Mouse (Mus musculus) lung, embryonic 14.5 days (tissue): ENCODE results near the gene Cygb. TPM values are rescaled to one million over a fixed set of nuclear protein-coding genes. Genes with fewer than 3 reads are reported as not detected.
"Not testable (repeated sequence)": the region's sequence is repeated elsewhere in the genome, so short reads cannot be mapped to it uniquely, and the experiment has no call there.

Experiments
- ATAC-seq: fragments of 200-750 bp; cut with Nextera tagmentation; 2 replicates; pipeline ENCODE4 v1.8.0; 2017; ENCODE audit warnings: mild to moderate bottlenecking, moderate TSS enrichment, moderate library complexity; ENCODE audit not compliant: insufficient read depth
- DNase-seq: peaks from one replicate; pipeline ENCODE4 v3.0.0-alpha.2; 2015
- H3K27ac ChIP-seq: fragments of 300-500 bp; sonication (generic); 2 replicates; pipeline ENCODE4 v1.5.1; 2014; ENCODE audit warnings: low read depth, mild to moderate bottlenecking, moderate library complexity
- H3K27me3 ChIP-seq: fragments of 300-500 bp; sonication (generic); 2 replicates; pipeline ENCODE4 v1.6.1; 2014; ENCODE audit warnings: low read length, control low read depth; ENCODE audit not compliant: insufficient read depth
- H3K36me3 ChIP-seq: fragments of 300-500 bp; sonication (generic); 2 replicates; pipeline ENCODE4 v1.6.1; 2014; ENCODE audit warnings: control low read depth; ENCODE audit not compliant: insufficient read depth
- H3K4me1 ChIP-seq: fragments of 300-500 bp; sonication (generic); 2 replicates; pipeline ENCODE4 v1.6.1; 2014; ENCODE audit warnings: antibody characterized with exemption, control low read depth; ENCODE audit not compliant: insufficient read depth
- H3K4me2 ChIP-seq: fragments of 300-500 bp; sonication (generic); 2 replicates; pipeline ENCODE4 v1.6.1; 2014; ENCODE audit warnings: mild to moderate bottlenecking
- H3K4me3 ChIP-seq: fragments of 300-500 bp; sonication (generic); 2 replicates; pipeline ENCODE4 v1.5.1; 2014; ENCODE audit warnings: low read depth, low read length
- H3K9ac ChIP-seq: fragments of 300-500 bp; sonication (generic); 2 replicates; pipeline ENCODE4 v1.6.1; 2014
- H3K9me3 ChIP-seq: fragments of 300-500 bp; sonication (generic); 2 replicates; pipeline ENCODE4 v1.6.1; 2016; ENCODE audit warnings: low read depth, low read length, control low read depth
- CTCF ChIP-seq: IDR thresholded peaks from 2 replicates; pipeline ENCODE4 v1.5.1; 2016; ENCODE audit warnings: antibody characterized with exemption, low read depth
- WGBS: fragments of 180-500 bp; shearing (Covaris S2); extraction: QIAGEN DNeasy Blood & Tissue Kit; methylation state at CpG from one replicate; pipeline ENCODE4 v1.1.7; 2014; 5-methylcytosine and 5-hydroxymethylcytosine counted together
- polyA plus RNA-seq: library from polyadenylated mRNA; unstranded; fragments of >200 nt; fragmentation: Nextera tagmentation; extraction: Ambion mirVana; gene quantifications from 2 replicates; pipeline ENCODE4 v1.2.1, GENCODE M21; 2014

Cygb gene
- polyA plus RNA-seq, 1 experiment from 2014 or later, result 9.5 TPM

DNA sequence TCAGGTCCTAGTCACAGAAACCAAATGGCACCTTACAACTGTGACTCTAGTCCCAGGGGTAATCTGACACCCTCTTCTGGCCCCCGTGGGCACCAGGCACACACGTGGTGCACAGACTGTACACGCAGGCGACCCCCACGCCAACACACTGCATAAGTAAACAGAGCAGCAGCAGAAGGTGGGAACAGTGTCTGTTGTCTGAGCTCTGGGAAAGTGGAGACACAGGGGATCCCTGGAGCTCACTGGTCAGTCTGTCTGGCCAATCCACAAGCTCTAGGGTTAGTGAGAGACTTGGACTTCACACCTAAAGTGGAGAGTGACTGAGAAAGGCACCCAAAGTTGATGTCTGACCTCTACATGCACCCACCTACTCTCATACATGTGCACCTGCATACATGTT is 15.2 kb upstream of the Cygb start:
- 3% methylated on average over 5 of the region's 5 CpGs for WGBS

GRCm38 (mm10) chr11:116668839-116669238 is 14.7 kb upstream of the Cygb start:
- H3K9ac ChIP-seq, result no peak overlapping the region
- peaks cover 14% of the 10 kb centered on the region for H3K36me3 ChIP-seq
- DNase-seq (peak; percentile 59), ATAC-seq (no peak)
- H3K4me1 ChIP-seq, result peaks cover 10% of the 10 kb centered on the region; the same call in 1 of the 2 replicates
- H3K4me2 ChIP-seq, result no peak overlapping the region
- H3K4me3 ChIP-seq, result no peak overlapping the region
- H3K9me3 ChIP-seq, result no peaks in the 10 kb centered on the region
- WGBS, result 33% methylated on average over 7 of the region's 7 CpGs
- no peak overlapping the region for H3K27ac ChIP-seq
- H3K27me3 ChIP-seq, result no peaks in the 10 kb centered on the region
- TF ChIP-seq CTCF, result peak; percentile 38

More for the DNA sequence above, 15.2 kb upstream of the Cygb start:
- H3K9ac ChIP-seq, result no peak overlapping the region
- ATAC-seq (no peak), DNase-seq (no peak)
- peaks cover 10% of the 10 kb centered on the region; the same call in 1 of the 2 replicates for H3K4me1 ChIP-seq
- no peak overlapping the region for H3K4me3 ChIP-seq
- no peak overlapping the region for H3K4me2 ChIP-seq
- H3K27me3 ChIP-seq, result no peaks in the 10 kb centered on the region
- no peak overlapping the region for H3K27ac ChIP-seq
- H3K36me3 ChIP-seq, result peaks cover 19% of the 10 kb centered on the region
- H3K9me3 ChIP-seq, result no peaks in the 10 kb centered on the region
- TF ChIP-seq CTCF, result no peak

DNA sequence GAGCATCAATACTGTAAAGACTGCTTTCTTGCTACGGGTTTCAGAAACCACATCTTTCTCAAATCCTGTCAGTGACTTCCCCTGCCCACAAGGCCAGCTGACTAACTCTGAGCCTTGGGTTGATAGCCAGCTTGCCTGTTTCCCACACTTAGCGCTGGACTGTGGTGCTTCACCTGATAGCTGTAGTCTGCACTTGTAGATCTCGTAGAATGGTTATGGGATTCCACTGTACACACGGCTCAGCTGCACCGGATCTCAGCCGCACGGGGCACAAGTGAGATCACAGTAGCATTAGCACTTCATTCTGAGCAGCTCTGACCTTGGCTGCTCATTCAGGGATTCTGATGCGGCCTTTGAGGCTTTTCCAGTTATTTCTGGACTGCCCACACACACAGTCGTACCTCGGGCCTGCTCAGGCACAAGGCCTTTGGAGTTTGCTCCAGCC is 14.3 kb upstream of the Cygb start:
- peaks cover 9% of the 10 kb centered on the region for H3K36me3 ChIP-seq
- H3K27me3 ChIP-seq, result no peaks in the 10 kb centered on the region
- H3K9ac ChIP-seq, result no peak overlapping the region
- ATAC-seq, result no peak
- H3K27ac ChIP-seq, result 0 out of 2 replicates have a peak overlapping the region, but pooled peaks have one; percentile 42
- peaks cover 11% of the 10 kb centered on the region; the same call in 1 of the 2 replicates for H3K4me1 ChIP-seq
- no peak overlapping the region for H3K4me3 ChIP-seq
- 61% methylated on average over 10 of the region's 10 CpGs for WGBS
- no peak overlapping the region for H3K4me2 ChIP-seq
- peak; percentile 24 for DNase-seq
- no peak for TF ChIP-seq CTCF
- H3K9me3 ChIP-seq, result no peaks in the 10 kb centered on the region

GRCm38 (mm10) chr11:116667930-116668329 is 13.8 kb upstream of the Cygb start:
- Histone ChIP-seq H3K9me3 (no peaks in the 10 kb centered on the region), H3K27ac (no peak overlapping the region), H3K36me3 (peaks cover 5% of the 10 kb centered on the region), H3K4me3 (no peak overlapping the region), H3K9ac (no peak overlapping the region), H3K27me3 (no peaks in the 10 kb centered on the region), H3K4me1 (peaks cover 13% of the 10 kb centered on the region; the same call in 1 of the 2 replicates), H3K4me2 (no peak overlapping the region)
- ATAC-seq (no peak), DNase-seq (peak; percentile 24)
- no peak for TF ChIP-seq CTCF
- WGBS, result 58% methylated on average over 8 of the region's 8 CpGs

DNA sequence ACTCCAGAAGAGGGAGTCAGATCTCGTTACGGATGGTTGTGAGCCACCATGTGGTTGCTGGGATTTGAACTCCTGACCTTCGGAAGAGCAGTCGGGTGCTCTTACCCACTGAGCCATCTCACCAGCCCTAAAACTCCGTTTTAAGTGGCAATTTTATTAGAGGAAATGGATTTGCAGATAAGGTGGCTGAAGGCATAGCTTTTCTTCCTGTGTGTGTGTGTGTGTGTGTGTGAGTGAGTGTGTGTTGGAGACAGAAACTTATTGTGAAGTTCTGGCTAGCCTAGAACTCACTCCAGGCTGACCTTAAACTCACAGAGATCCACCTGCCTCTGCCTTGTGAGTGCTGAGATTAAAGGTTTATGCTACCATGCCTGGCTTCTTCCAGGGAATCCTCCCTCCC is 12.9 kb upstream of the Cygb start:
- not testable (repeated sequence) for H3K4me3 ChIP-seq, H3K4me2 ChIP-seq, H3K36me3 ChIP-seq, DNase-seq, ATAC-seq, H3K9me3 ChIP-seq, H3K27ac ChIP-seq, H3K9ac ChIP-seq, H3K27me3 ChIP-seq
- WGBS, result 84% methylated on average over 3 of the region's 5 CpGs
- H3K4me1 ChIP-seq, result peaks cover 15% of the 10 kb centered on the region; the same call in 1 of the 2 replicates

DNA sequence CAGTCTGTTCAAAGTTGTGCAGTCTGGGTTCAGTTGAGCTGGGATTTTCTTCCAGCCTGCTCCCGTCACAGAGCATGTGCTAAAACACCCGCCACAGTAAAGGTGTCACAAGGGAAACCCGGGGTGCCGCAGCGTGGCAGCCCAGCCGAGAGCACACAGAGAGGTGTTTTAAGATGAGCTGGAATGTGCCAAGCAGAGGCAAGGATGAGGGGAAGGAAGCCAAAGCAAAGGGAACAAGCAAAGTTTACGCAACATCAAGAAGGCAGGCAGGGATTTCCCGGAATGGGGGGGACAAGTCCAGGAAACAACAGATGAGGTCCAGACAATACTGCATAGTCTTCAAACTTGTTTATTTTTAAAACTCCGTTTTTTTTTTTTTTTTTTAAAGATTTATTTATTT is 12.5 kb upstream of the Cygb start:
- no peaks in the 10 kb centered on the region for H3K36me3 ChIP-seq
- 34% methylated on average over 9 of the region's 9 CpGs for WGBS
- ATAC-seq, result no peak
- peaks cover 5% of the 10 kb centered on the region; the same call in 1 of the 2 replicates for H3K27me3 ChIP-seq
- H3K27ac ChIP-seq, result no peak overlapping the region
- no peak overlapping the region for H3K9ac ChIP-seq
- TF ChIP-seq CTCF, result no peak
- no peak overlapping the region for H3K4me2 ChIP-seq
- no peaks in the 10 kb centered on the region for H3K9me3 ChIP-seq
- peak; percentile 56 for DNase-seq
- no peak overlapping the region for H3K4me3 ChIP-seq
- peaks cover 20% of the 10 kb centered on the region; the same call in 1 of the 2 replicates for H3K4me1 ChIP-seq

DNA sequence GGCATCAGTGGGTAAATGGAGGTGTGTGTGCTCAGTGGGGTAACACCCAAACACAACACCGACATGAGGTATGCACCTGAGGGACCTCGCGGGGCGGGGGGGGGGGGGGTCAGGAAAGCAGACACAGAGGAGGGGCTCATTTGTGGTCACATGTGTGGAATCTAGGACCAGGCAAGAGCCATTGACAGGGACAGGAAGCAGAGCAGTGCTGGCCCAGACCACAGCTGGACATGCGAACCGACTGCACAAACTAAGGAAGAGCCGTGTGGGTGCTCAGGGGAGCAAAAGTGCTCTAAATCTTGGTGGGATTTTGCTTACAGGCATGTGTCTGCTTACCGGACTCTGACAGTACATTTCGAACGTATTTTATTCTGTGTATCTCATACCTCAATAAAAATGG is 11.2 kb upstream of the Cygb start:
- TF ChIP-seq CTCF, result no peak
- H3K4me3 ChIP-seq, result no peak overlapping the region
- DNase-seq (no peak), ATAC-seq (no peak)
- peaks cover 5% of the 10 kb centered on the region; the same call in 1 of the 2 replicates for H3K27me3 ChIP-seq
- H3K4me1 ChIP-seq, result peaks cover 24% of the 10 kb centered on the region; the same call in 1 of the 2 replicates
- H3K27ac ChIP-seq, result no peak overlapping the region
- H3K4me2 ChIP-seq, result no peak overlapping the region
- H3K9ac ChIP-seq, result no peak overlapping the region
- H3K36me3 ChIP-seq, result no peaks in the 10 kb centered on the region
- 44% methylated on average over 10 of the region's 10 CpGs for WGBS
- H3K9me3 ChIP-seq, result no peaks in the 10 kb centered on the region

GRCm38 (mm10) chr11:116661948-116662377 is 7.8 kb upstream of the Cygb start:
- no peak for ATAC-seq
- peak; percentile 30 for DNase-seq
- no peak for TF ChIP-seq CTCF

More at GRCm38 (mm10) chr11:116661948-116662377, 7.8 kb upstream of the Cygb start:
- Histone ChIP-seq H3K27me3 (peaks cover 5% of the 10 kb centered on the region; the same call in 1 of the 2 replicates), H3K4me2 (no peak overlapping the region), H3K4me3 (no peak overlapping the region), H3K9ac (no peak overlapping the region), H3K27ac (no peak overlapping the region), H3K4me1 (peaks cover 33% of the 10 kb centered on the region; the same call in 1 of the 2 replicates), H3K9me3 (no peaks in the 10 kb centered on the region), H3K36me3 (no peaks in the 10 kb centered on the region)
- WGBS, result 35% methylated on average over 8 of the region's 8 CpGs
